13 mouse cellular contexts compared by ENCODE assay signal in genomic region chr6:96432397-96432796, GRCm38 (mm10).
DNase-seq lines count a peak whose midpoint lies in the region; ATAC-seq and TF ChIP-seq lines count a peak whose summit lies in the region.
"Had no signal": no experiment of that assay in that cellular context is flagged by ENCODE, and none has a peak within 500 bp of the region (broad histone marks: within the 10 kb centered on the region; RNA-seq: fewer than 3 reads in every experiment).

No protein-coding gene starts in this region.

- no peak overlapping the region for H3K4me2 ChIP-seq in hindbrain, postnatal 0 days (ENCODE audit: low read depth, low read length)
- H3K4me2 ChIP-seq in hindbrain, embryonic 16.5 days (ENCODE audit: low read length) = no peak overlapping the region
- no peak overlapping the region for H3K4me2 ChIP-seq in liver, embryonic 14.5 days (ENCODE audit: low read depth)
- H3K4me2 ChIP-seq: embryonic facial prominence, embryonic 13.5 days; heart, embryonic 13.5 days; hindbrain, embryonic 15.5 days; liver, embryonic 12.5 days; midbrain, embryonic 13.5 days had no signal

- no peak overlapping the region for H3K27ac ChIP-seq in hindbrain, postnatal 0 days
- no peak overlapping the region for H3K27ac ChIP-seq in hindbrain, embryonic 16.5 days (ENCODE audit: low read depth, low read length)
- no peak overlapping the region for H3K27ac ChIP-seq in liver, embryonic 14.5 days
- H3K27ac ChIP-seq: embryonic facial prominence, embryonic 13.5 days; heart, embryonic 13.5 days; hindbrain, embryonic 15.5 days; liver, embryonic 12.5 days; midbrain, embryonic 13.5 days had no signal

- no peaks in the 10 kb centered on the region for H3K36me3 ChIP-seq in hindbrain, postnatal 0 days (ENCODE audit: insufficient read depth, low read length)
- H3K36me3 ChIP-seq in hindbrain, embryonic 16.5 days (ENCODE audit: control insufficient read depth, insufficient read depth, low read length) = no peaks in the 10 kb centered on the region
- no peaks in the 10 kb centered on the region for H3K36me3 ChIP-seq in liver, embryonic 14.5 days (replicated peaks; ENCODE audit: control insufficient read depth, insufficient read depth, low read depth)
- H3K36me3 ChIP-seq: embryonic facial prominence, embryonic 13.5 days; heart, embryonic 13.5 days; hindbrain, embryonic 15.5 days; liver, embryonic 12.5 days; midbrain, embryonic 13.5 days had no signal

- no peak for TF ChIP-seq EP300 in liver, embryonic 14.5 days (IDR thresholded peaks at IDR 0.05; ENCODE audit: low read depth)

- no peaks in the 10 kb centered on the region for H3K27me3 ChIP-seq in hindbrain, postnatal 0 days (ENCODE audit: insufficient read depth, low read length)
- no peaks in the 10 kb centered on the region for H3K27me3 ChIP-seq in hindbrain, embryonic 16.5 days (replicated peaks; ENCODE audit: control insufficient read depth, insufficient read depth, low read length)
- no peaks in the 10 kb centered on the region for H3K27me3 ChIP-seq in liver, embryonic 14.5 days (ENCODE audit: control insufficient read depth, insufficient read depth, low read length)
- H3K27me3 ChIP-seq: embryonic facial prominence, embryonic 13.5 days; heart, embryonic 13.5 days; hindbrain, embryonic 15.5 days; liver, embryonic 12.5 days; midbrain, embryonic 13.5 days had no signal

- DNase-seq in adrenal gland, postnatal 10 days = peak; percentile 7
- DNase-seq in adrenal gland, postnatal 14 days = no peak
- DNase-seq in hindbrain, postnatal 0 days (ENCODE audit: low spot score) = peak; percentile 27
- DNase-seq in liver, embryonic 14.5 days (ENCODE audit: low read depth in 3 of 3, low spot score in 3 of 3) = no peak
- DNase-seq in liver = no peak
- peak; percentile 15 for DNase-seq in lung, postnatal 14 days
- no peak for DNase-seq in cerebellum, adult 11 months

- 76% methylated on average over 3 of the region's 3 CpGs for WGBS in hindbrain, postnatal 0 days
- WGBS in hindbrain, embryonic 16.5 days = 57% methylated on average over 3 of the region's 3 CpGs
- 4% methylated on average over 3 of the region's 3 CpGs for WGBS in liver, embryonic 14.5 days (ENCODE audit: insufficient replicate concordance)

- H3K4me1 ChIP-seq in hindbrain, postnatal 0 days (ENCODE audit: insufficient read depth, low read length) = no peaks in the 10 kb centered on the region
- H3K4me1 ChIP-seq in hindbrain, embryonic 16.5 days (ENCODE audit: control insufficient read depth, insufficient read depth, low read depth, low read length) = no peaks in the 10 kb centered on the region
- no peaks in the 10 kb centered on the region for H3K4me1 ChIP-seq in liver, embryonic 14.5 days (replicated peaks; ENCODE audit: control insufficient read depth in 2 of 2, insufficient read depth in 2 of 2, low read length in 1 of 2)
- H3K4me1 ChIP-seq: embryonic facial prominence, embryonic 13.5 days; heart, embryonic 13.5 days; hindbrain, embryonic 15.5 days; liver, embryonic 12.5 days; midbrain, embryonic 13.5 days had no signal

- H3K9ac ChIP-seq in hindbrain, postnatal 0 days (replicated peaks; ENCODE audit: low read length) = no peak overlapping the region
- no peak overlapping the region for H3K9ac ChIP-seq in hindbrain, embryonic 16.5 days (ENCODE audit: low read depth, low read length)
- no peak overlapping the region for H3K9ac ChIP-seq in liver, embryonic 14.5 days (replicated peaks)
- H3K9ac ChIP-seq: embryonic facial prominence, embryonic 13.5 days; heart, embryonic 13.5 days; hindbrain, embryonic 15.5 days; liver, embryonic 12.5 days; midbrain, embryonic 13.5 days had no signal

- no peak overlapping the region for H3K4me3 ChIP-seq in hindbrain, postnatal 0 days (ENCODE audit: low read length)
- H3K4me3 ChIP-seq in hindbrain, embryonic 16.5 days (ENCODE audit: low read length) = no peak overlapping the region
- H3K4me3 ChIP-seq in liver, embryonic 14.5 days (ENCODE audit: insufficient read depth in 1 of 2, low read depth in 2 of 2, low read length in 2 of 2) = no peak overlapping the region
- H3K4me3 ChIP-seq: embryonic facial prominence, embryonic 13.5 days; heart, embryonic 13.5 days; hindbrain, embryonic 15.5 days; liver, embryonic 12.5 days; midbrain, embryonic 13.5 days had no signal

- TF ChIP-seq CTCF in hindbrain, postnatal 0 days (IDR thresholded peaks at IDR 0.05; ENCODE audit: low read depth) = peak; percentile 62
- TF ChIP-seq CTCF in liver, embryonic 14.5 days (IDR thresholded peaks at IDR 0.05; ENCODE audit: low read depth) = 0 out of 2 replicates have a peak, but pooled peaks have one; percentile 11

- no peaks in the 10 kb centered on the region for H3K9me3 ChIP-seq in hindbrain, postnatal 0 days (ENCODE audit: low read length)
- H3K9me3 ChIP-seq in hindbrain, embryonic 16.5 days (ENCODE audit: control insufficient read depth, low read length) = no peaks in the 10 kb centered on the region
- H3K9me3 ChIP-seq in liver, embryonic 14.5 days (ENCODE audit: control insufficient read depth, low read length) = no peaks in the 10 kb centered on the region
- H3K9me3 ChIP-seq: embryonic facial prominence, embryonic 13.5 days; heart, embryonic 13.5 days; hindbrain, embryonic 15.5 days; liver, embryonic 12.5 days; midbrain, embryonic 13.5 days had no signal

- ATAC-seq in hindbrain, postnatal 0 days = no peak
- no peak for ATAC-seq in hindbrain, embryonic 16.5 days
- no peak for ATAC-seq in liver, embryonic 14.5 days (ENCODE audit: insufficient read depth)
- ATAC-seq: liver, embryonic 12.5 days; midbrain, embryonic 13.5 days had no signal

Comparison
In these comparisons a context has a peak if more than half of its experiments do, and no peak if none do; other contexts are left out.
1. DNase-seq: peak in adrenal gland, postnatal 10 days (single experiment), hindbrain, postnatal 0 days (single experiment) and lung, postnatal 14 days (single experiment); none in adrenal gland, postnatal 14 days (single experiment), liver, embryonic 14.5 days (0 of 3), liver (single experiment) and cerebellum, adult 11 months (single experiment).